Mouse (Mus musculus) embryonic fibroblast, embryonic 13.5 days (primary cell): ENCODE results near the gene Cd7.

Source experiments
- CTCF ChIP-seq: IDR thresholded peaks from 2 replicates; pipeline ENCODE4 v1.5.1; 2011; ENCODE audit warnings: mild to moderate bottlenecking, control low read depth, low read length, moderate library complexity, borderline replicate concordance; ENCODE audit not compliant: insufficient read depth
- POLR2A ChIP-seq: IDR thresholded peaks from 2 replicates; pipeline ENCODE4 v1.6.1; 2011; ENCODE audit warnings: low read depth, mild to moderate bottlenecking, control low read depth, low read length, moderate library complexity

GRCm38 (mm10) chr11:121006184-121006583 is 33.0 kb downstream of the Cd7 start:
- TF ChIP-seq POLR2A (no peak), CTCF (no peak)
